Mouse (Mus musculus): Measurements from ENCODE around the gene Rcan1.

Rcan1 gene

DNA sequence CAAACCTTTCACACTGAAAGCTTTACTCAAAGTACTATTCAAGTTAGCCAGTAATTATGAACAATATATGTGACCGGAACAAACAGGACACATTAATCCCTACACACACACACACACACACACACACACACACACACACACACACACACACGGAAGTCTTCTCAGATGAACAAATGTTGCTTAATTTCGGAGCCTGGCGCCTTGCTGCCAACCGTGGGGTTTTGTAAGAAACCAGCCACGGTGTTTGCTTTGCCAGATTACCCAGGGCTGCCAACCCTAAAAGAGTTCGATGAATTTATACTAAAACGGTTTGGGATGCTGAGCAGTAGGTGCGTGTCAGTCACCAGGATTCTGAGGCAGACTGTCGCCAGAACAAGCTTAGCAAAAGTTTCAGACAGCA lies 69.5 kb downstream of the Rcan1 start:
- DNase-seq (ENCODE audit: low spot score in 2 of 2), result no peak

DNA sequence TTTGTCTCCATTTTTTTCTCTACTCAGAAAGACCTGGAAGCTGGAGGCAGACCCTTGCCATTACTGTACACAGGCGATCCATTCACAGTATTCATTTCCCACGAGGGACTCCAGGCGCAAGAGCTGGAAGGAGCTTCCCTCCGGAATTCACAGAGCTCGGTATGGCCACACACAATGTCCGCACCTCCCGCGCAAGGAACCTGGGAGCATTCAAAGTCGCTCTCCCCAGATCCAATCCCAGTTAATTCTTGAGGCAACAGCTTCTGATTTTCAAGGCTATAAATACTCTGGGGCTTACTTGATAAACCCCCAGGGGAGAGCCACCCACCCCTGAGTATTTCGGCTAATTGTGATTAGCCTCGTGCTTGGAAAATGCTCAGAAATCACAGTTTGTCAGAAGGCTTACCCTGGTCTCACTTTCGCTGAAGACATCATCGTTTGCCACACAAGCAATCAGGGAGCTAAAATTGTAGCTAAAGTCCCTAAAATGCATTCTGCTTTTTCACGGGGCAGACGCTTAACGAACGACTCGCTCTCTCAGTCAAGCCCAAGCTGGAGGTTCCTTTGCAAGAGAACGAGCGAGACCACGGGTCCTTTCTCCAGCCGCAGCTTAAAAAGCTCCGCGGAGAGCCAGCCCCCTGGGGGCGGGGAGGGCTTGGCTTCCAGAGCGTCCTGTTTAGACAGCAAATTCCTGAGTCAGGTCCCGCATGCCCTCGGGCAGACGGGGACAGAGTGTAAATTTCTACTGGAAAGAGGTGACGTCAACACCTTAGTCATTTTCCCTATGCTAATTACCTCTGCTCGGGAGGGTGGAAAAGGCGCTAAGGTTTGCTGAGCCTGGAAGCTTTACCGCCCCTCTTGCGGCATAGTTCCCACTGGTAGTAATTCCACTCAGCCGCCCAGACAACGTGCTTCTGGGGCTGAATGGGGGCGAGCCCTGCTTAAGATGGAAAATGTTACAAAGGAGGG lies 70.9 kb downstream of the Rcan1 start:
- DNase-seq (ENCODE audit: low spot score in 2 of 2), result peak in 1 of 2 experiments; percentile 5

DNA sequence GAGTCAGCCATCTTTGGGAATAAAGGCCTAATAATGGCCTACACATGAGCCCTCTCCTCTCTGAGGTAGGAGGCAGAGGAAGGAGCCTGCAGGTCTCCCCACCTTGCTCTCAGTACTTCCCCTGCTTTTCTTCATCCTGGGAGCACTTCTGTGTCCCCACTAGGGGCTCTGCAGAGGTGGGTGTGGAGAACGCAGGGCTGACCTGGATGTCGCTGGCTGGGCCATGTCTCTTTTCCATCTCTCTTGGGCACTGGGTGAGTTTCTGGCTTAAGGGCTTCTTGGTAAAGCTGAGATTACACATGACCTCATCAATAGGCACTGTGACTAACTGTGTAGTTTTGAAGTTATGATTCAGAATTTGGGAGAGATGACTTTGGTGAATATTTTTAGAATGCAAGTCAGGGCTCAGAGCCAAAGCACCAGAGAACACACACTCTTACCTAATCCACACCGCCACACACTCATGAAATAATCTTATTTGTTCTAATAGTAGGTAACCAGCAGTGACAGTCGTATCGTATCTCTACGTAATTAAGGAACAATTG lies 72.0 kb downstream of the Rcan1 start:
- DNase-seq (ENCODE audit: low spot score in 2 of 2), result no peak

DNA sequence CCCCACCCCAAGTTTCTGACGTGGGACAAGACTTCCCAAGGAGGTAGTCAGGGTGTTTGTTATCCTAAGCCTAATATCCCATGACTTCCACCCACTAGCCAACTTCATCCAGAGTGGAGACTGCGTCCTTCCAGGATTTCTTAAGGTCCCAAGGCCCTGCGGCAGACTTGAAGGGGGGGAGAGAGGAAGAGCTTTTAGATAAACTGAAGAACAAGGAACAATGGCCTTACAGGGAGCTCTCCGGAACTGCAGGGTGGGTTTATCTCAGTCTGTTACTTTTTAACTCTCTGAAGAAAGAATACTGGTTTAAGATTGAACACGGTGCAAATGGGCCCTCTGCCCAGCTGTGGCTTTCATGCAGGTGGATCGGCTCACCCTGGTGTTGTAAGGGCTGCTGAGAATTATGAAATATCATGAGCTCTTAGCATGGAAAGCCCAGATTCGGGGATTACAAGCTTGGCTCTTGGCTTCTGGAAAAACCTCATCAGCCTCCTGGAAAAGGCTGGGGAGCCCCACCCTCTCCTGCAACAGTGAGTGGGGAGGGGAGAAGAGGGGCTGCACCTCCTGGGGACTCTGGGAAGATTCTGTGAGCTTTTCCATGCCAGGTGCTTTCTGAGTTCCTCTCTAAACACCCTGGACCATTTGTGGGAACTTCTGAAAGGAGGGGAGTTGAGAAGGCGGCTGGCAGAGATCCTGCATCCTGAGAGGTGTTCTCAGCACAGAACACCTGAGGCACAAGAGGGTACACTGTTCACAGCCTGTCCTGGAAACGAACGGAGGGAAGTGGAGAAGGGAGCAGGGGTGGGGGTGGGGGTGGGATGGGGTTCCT lies 72.7 kb downstream of the Rcan1 start:
- no peak for DNase-seq (ENCODE audit: low spot score in 2 of 2)

DNA sequence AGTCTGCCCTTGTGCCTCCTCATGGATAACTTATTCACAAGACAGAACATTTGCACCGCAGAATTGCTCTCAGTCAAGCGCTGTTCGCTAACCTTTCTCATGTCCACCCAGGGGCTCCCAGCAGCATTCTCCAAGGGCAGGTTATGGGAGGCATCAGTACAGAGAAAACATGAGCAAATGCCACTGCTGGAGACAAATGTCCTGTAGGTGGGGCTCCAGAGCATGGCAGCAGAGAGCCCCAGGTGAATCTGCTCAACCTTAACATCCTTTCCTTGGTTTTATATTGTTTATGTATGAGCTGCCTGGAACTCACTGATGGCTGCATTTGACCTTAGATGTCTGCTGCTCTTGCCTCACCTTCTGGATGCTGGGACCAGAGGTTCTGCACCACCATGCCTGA lies 76.9 kb downstream of the Rcan1 start:
- no peak for DNase-seq (ENCODE audit: low spot score in 2 of 2)

DNA sequence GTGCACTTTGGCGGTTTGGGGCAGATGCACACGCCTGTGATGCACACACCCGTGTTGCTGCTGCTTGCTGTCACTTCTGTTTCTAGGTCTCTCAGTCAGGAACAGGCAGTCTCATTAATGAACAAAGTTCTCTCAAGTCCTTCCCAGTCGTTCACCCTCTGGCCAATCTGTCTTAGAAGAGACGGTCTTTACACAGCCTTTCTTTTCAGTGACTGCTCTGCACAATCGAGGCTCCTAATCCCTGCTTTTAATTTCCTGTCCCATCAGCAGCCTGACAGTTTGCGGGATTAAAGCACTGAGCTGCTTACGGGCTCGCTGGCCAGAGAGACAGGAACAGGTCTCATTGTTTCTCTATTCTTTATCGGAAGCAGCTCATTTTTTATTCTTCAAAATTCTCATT lies 83.0 kb downstream of the Rcan1 start:
- no peak for DNase-seq (ENCODE audit: low spot score in 2 of 2)

DNA sequence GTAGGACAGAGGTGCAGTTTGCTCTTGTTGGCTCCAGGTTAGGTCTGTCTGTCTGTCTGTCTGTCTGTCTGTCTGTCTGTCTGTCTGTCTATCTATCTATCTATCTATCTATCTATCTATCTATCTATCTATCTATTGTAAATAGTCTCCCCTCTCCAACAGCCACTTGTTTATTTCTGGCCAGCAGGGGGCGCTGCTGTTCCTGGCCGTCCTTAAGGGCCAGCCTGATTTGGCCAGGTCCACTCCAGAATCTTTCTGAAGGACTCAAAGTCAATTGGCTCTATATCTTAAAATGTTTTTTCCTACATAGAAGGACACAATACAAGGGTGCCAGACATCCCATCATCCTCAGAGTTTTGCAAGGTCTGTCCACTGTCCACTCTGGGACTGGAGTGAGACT lies 85.6 kb downstream of the Rcan1 start:
- peak; percentile 29 to 49 for DNase-seq (ENCODE audit: low spot score in 2 of 2)

DNA sequence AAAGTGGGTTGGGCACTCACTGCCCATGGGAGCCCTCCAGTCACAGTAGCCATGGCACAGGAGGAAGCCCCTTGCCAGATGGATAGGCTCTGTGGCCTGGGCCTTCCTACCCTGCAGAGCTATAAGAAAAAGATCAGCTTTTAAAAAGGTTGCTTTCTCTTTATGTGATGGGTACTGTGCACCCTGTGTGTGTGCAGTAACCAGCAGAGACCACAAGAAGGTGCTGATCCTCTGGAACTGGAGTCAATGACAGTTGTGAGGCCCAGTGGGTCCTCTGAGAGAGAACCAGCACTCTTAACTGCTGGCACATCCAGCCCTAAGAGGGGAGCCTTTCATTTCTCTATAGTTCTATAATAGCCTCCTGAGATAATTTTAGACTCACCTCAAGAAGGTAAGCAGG lies 87.3 kb downstream of the Rcan1 start:
- DNase-seq (ENCODE audit: low spot score in 2 of 2), result no peak

DNA sequence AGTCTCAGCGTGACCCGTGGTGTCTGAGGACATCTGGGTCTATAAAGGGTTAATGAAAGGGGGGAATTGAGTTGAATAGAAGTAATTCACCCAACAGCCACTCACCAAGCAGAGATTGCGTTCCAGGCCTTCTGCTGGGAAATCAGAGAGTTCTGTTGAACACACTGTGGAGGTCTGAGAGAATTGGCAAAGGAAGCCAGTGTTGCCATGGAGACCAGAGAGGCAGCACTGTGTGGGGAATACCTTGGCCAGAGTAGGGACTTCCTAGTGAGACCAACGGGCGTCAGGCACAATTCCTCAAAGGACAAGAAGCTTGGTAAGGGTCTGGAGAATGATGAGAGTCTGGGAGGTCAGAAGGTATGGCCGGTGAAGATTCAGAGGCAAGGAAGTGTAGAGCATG lies 88.2 kb downstream of the Rcan1 start:
- DNase-seq (ENCODE audit: low spot score in 2 of 2), result no peak

DNA sequence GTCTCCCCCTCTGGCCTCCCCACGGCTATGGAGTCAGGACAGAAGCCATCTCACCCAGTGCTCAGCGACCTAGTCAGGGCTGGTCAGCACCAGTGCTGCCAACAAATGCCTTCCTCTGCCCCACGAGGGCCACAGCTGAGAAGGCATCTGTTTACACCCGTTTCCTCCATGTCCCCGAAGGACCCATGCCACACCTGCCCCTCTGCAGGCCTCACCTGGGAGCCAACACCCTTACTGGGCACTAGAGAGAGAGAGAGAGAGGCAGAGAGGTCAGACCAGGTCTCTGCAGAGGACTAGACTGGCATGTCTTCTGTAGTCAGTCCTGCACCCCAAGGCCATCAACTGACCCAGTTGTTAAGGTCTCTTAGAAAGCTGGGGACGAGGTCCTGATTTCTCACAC lies 89.6 kb downstream of the Rcan1 start:
- no peak for DNase-seq (ENCODE audit: low spot score in 2 of 2)

DNA sequence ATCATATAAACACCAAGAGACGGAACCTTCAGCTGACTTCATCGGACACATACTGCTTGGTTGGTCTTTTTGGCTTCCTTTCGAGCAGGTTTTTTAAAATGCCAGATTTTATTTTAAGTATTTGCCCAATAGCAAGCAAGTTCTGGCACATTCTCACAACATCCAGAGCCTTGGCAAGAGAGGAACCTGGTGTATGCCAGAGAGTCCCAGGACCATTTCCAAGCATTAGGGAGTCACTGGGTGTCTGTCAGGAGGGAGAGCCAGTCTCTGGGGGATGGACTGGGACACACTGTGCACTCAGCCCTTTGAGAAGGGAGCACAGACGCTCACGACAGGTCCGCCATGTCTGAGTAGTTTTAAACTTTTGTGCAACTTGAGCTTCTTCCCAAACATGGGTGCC lies 93.7 kb downstream of the Rcan1 start:
- no peak for DNase-seq (ENCODE audit: low spot score in 2 of 2)

DNA sequence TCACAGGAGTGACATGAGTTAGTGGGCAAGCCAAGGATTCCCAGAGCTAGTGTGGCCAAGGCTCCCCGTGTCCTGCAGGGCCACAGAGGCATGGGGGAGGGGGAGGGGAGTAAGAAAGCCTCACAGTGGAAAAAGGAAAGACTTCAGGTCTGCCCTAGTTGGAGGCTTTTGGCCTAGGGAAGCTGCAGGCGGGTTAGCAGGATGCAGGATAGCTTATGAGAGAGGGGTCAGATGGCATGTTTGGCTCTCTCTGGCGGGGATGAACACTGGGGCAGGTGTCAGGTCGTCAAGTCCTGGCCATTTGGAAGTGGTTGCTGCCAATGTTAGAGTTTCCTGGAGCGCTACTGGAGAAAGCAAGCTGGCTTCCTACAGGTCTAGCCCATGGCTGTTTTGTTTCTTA lies 99.0 kb downstream of the Rcan1 start:
- DNase-seq (ENCODE audit: low spot score in 2 of 2), result no peak

DNA sequence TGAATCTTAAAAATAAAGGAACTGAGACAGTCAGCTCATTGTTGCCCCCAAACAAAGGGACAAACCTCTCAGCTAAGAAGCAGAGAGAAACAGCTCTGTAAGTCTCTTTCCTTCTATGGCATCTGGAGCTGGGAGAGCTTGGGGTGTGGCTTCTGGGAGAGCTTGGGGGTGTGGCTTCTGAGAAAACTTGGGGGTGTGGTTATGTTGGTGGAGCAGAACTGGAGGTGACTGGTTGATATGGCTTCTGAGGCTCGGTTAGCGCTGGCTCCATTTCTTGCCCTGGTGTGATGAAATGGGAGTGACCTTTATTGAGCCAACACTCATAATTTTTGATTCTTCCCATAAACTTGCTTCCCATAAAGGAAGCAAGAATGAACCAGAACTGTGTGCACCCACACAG lies 101.4 kb downstream of the Rcan1 start:
- DNase-seq (ENCODE audit: low spot score in 2 of 2), result no peak

DNA sequence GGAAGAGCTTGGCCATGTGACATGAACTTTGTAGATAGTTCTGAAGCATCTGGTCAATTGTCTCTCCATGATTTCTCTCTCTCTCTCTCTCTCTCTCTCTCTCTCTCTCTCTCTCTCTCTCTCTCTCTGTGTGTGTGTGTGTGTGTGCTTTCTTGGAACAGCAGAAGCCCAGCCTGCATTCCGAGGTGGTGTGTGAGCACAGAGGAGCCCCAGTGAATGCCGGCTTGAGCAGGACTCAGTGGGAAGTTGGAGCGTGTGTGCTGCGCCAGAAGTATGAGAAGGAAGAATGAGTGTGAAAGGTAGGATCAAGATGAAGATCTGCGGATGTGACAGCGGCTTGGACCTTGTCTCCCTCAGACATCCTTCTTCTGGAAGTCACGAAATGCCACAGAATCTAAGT lies 105.2 kb downstream of the Rcan1 start:
- no peak for DNase-seq (ENCODE audit: low spot score in 2 of 2)

DNA sequence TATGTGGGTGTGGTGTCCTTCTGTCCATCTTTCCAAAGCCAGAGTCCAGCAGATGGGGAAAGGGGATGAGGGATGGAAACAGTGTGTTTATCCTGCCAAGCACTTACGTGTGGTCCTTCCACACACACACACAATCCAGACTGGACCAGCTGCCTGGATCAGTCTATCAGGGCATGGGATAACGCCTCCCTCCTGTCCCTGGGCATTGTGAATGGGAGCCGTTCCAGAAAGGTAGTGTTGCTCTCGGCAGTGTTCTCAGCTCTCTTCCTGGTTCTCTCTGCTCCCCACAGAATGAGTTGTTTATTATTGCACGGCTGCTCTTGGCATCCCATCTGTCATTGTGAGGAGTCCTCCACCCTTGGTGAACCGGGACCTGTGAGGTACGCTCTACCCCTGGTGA lies 110.0 kb downstream of the Rcan1 start:
- no peak for DNase-seq (ENCODE audit: low spot score in 2 of 2)

DNA sequence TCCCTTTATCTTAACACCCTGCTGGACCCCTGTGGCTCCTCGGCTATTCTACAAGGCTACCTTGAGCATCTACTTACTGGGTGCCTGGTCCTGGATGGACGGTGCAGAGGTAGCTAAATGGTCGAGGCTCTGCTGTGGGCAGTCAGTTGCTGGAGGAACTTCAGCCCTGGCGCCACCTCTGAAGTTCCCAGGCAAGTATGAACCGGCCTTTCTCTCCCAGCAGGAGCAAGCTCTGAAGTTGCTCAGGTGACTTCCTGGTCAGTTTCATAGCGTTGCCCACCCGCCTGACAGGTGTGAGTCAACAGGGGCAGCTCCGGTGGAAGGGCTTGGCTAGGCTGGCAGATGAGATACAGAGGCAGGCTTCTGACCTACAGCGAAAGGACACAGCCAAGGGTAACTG lies 111.4 kb downstream of the Rcan1 start, which contains the start of gene Kcne1:
TSS of gene Kcne1 (minus strand) at position 240 of the 400 bp plus-strand sequence.
- DNase-seq (ENCODE audit: low spot score in 2 of 2), result no peak

DNA sequence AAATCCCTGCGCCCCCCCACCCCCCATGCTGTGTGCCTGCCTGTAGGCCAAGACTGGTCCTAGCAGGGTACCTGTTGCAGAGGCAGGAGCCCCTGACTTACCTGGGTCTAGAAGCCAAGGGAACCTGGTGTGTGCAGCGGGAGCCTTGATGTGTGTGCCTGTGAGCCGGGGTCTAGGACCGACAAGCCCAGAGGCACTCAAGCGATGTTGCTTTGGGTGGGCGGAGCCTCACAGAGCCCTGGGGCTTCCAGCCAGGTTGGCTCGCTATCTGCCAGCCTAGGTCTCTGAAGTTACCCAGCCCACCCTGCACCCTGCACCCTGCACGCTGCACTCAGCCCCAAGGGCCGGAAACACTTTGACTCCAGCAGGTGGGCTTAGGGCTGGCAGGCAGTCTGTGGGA lies 111.9 kb downstream of the Rcan1 start:
- DNase-seq (ENCODE audit: low spot score in 2 of 2), result no peak

DNA sequence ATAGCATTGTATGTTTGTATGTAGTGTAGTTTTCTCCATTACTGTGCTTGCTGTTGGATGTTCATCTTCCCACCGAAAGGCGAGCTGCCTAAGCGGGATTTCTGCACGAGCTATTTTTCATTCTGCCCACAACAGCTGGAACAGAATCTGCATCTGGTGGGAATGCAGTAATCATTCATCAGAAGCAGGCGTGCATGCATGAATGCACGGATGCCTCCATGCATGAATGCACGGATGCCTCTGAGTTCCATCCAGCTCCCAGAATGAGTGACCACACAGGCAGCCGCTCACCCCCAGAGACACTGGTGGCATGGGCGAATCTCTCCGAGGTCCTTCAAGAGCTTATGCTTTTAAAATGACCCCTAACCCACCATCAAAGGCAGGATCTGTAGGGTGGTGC lies 113.1 kb downstream of the Rcan1 start:
- DNase-seq (ENCODE audit: low spot score in 2 of 2), result no peak

DNA sequence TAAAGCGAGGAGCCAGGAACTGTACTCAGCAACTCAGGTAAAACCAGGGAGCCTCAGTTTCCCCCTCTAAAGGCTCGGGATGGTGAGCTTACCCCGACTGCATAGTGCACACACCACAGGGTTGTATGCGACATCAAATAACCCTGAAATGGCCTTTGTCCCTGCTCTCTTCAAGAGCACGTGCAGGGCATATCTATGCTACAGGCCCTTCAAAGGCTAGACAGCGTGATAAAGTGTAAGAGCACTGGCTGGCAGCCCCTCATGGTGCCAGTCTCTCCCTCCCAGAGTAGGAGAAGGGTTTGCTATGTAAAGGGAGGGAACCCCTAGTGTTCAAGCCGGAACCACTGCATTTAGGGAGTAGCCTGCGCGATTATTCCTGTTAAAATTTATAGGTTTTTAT lies 113.6 kb downstream of the Rcan1 start:
- DNase-seq (ENCODE audit: low spot score in 2 of 2), result no peak

DNA sequence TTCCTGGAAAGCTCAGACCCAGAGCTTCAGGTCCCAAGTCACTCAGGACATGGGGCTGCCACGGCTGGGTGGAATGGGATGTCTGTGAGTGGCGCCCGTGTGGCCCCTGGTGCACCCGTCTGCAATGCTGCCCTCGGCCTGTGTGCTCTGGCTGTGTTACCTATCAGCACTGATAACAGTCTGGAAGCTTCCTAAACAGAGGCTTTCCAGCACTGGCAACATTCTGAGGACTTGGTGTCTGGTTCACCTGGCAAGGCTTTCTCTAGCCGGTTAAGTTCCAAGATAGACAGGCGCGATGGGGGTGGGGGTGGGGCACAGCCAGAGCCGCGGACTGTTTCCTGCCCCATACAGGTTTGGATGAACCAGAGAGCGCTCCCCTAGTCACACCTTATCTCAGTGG lies 114.7 kb downstream of the Rcan1 start:
- DNase-seq (ENCODE audit: low spot score in 2 of 2), result no peak

DNA sequence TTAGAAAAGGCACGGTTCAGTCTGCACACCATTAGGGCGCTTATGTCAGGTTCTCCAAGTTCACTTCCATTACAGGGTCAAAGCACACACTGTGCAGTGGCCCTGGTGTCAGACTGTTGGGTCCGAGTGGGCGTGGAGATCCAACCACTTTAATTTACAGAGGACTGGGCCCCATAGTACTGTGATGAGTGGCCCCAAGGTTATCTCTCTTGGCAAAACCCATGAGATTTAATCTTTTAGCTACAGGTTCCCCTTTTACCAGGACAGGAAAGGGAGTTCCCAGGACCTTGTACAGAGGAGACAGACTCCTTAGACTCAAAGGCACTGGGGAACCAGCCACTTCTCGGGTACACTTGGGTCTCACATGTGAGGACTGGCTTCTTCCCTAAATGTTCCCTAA lies 115.3 kb downstream of the Rcan1 start:
- DNase-seq (ENCODE audit: low spot score in 2 of 2), result no peak

DNA sequence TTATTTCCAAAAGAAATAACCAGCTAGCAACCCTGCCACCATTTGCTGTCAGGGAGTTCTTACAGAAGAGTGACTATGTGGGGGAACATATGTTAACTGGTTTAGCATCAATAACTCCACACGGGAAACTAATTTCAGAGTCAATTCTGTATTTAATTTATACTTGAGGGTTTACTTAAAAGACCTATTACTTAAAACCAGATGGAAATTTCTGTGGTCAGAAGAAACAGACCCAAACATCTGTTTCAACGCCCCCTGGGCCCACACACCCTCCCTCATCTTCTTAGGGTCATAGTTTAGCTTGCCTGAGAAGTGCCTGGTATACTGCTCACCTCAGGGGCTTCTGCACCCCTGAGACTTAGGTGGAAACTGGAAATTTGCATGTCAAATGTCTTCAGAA lies 116.8 kb downstream of the Rcan1 start:
- no peak for DNase-seq (ENCODE audit: low spot score in 2 of 2)

DNA sequence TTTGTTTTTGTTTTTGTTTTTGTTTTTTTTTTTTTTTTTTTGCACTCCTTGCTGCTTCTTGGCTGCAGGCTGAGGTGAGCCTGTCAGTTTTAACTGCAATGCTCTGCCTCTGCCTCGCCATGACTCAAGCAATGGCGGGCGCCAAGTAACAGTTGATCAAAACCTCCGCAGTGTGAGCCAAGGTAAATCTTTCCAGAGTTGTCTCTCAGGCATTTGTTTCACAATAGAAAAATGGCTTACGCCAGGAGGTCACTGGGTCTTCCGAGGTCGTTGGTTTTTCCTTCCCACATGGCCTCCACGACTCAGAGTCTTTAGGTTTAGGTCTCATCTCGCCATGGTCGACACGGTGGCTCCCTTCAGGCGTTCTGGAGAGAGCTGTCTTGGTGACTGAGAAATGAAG lies 117.4 kb downstream of the Rcan1 start:
- DNase-seq (ENCODE audit: low spot score in 2 of 2), result no peak
